Mouse (Mus musculus): ENCODE measurements around the gene Rnf41. TPM values are rescaled to one million over a fixed set of nuclear protein-coding genes. Genes with fewer than 3 reads are reported as not detected.

Rnf41 gene
- total RNA-seq (2015), result 15.7 and 20.9 TPM in 2 replicates
- 20.1 and 21.0 TPM in 2 replicates for total RNA-seq (2017)

DNA sequence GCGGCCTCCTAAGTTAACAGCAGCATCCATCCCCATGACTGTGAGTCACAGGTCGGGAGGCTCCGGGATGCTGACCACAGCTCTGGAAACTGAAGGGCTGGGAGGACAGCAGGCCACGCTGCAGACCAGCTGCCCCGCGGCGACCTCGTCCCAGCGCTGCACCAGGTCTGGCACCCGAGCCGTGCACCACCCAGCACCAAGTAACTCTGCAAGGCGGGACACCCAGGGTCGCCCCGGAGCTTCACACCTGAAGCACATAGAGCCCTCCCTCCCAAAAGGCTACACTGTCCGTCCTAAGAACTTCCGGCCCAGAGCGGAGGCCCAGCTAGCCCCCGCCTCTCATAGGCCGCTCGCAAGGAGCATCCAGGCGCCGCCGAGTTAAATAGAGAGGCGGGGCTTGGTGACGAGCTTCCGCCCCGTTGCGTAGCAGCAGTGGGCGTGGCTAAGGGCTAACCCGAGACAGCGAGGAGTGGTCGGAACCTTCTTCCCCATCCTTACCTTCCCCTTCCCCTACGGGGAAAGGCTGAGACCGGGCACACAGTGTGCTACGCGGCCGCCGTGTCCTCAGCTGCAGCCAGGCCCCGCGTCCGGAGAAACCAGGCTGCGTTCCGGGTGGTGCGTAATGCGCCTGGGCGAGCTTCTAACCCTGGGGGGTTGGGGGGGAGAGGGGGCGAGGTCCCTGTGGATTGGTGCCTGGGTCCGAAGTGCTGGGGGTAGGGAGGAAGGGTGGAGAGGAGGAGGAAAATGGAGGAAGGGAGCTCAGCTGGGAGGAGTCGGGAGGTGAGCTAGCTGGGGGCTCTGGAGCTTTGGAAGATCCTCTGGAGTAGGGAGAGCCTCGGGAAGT lies at the start of gene Rnf41, which contains the start of gene Nabp2:
Gene Rnf41, plus strand, starts transcription at position 447 of the 844 bp plus-strand sequence.
Gene Nabp2, minus strand, starts transcription at position 282 of the 844 bp plus-strand sequence.
- ATAC-seq (replicated peaks; ENCODE audit: poor library complexity), result peak; percentile 73

DNA sequence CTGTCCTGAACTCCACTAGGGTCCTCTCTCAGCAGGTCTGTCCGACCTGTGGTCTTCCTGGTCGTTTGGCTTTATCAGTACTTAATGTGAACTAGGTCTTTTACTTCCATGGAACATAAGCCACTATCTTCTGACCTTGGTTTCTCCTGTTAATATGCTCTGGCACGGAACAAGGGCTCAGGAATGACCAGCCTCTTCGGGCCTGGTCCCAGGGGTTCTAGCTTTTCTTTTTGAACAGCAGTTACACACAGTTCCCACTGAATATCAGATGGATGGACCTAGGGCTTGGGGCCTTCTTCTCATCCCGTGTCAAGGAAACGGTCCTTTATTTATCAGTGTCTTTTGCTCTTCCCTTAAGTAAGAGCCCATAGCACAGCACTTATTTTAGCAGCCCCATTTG lies 49.6 kb upstream of the Rnf41 start:
- no peak for ATAC-seq (replicated peaks; ENCODE audit: poor library complexity)

DNA sequence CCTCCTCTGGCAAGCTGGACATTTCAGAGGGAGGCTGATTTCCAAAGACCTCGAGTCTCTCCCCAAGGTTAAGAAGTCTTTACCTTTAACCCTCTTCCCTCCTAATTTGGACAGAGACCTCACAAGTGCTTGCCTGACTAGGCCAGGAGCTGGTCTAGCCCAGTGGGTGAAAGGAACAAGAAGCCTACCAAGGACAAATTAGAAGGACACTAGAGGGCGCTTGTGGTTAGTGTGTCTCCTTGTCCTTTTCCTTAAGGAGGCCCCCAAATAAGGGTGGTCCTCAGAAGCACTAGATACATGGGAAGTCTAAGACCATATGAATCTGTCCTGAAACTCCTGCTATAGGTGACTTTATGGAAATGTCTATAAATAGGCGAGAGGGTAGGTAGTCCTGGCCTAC lies 48.9 kb upstream of the Rnf41 start:
- ATAC-seq (replicated peaks; ENCODE audit: poor library complexity), result peak; percentile 57

DNA sequence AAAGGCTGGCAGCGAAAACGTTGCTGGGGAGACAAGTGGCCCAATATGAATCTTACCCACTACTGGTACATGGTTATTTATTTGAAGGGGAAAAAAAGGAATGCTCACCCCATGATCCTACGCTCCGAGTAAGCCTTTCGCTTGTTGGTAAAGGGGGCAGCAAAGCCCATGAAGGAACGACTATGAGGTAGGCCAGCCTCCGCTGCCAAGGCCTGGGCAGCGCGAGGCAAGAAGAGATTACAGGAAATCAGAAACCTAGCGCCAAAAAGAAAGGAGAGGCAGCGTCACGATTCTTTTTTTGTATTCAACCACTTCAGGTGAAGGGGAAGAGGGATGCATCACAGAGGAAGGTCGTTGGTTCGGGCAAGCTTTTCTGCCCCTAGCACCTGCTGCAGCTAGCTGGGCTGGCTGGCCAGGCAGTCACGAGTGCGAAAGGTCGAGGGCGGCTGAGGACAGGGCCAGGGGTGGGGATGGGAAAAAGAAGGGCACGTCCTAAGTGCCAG lies 43.5 kb upstream of the Rnf41 start:
- no peak for ATAC-seq (replicated peaks; ENCODE audit: poor library complexity)

DNA sequence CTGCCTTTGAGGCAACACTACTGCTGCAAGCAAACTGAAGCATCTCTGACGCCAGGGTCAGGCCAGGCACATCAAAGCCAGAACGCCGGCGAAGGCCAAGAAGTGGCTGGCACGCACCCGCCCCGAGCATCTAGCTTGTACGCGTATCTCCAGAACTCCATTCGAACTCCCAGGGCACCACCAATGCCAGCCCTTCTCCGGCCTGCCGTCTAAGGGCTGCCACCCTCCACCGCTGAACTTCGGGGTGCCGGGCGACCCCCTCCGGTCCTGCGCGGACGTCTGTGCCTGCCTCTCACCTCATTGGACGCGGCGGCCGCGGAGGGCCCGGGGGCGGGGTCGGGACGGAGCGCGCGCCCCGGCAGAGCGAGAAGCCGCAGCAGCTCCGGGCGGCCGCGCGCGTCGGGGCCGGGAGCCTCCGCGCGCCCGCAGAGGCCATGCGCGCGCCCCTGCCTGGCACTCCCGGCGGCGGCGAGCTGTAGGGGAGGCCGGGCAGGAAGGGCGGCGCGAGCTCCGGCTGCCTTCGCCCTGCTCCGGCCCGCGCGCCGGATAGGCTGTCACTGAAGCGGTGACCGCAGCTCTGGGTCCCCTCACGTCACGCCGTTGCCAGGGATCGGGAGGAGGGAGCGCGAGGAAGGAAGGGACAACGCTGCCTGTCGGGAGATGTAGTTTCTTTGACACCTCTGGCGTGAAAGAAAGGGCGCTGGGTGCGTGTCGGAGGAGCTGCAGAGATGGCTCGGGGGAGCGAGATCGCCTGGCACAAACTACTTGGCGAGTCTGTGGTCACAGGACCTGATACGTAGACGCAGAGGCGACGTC lies 42.8 kb upstream of the Rnf41 start, which contains the start of gene Coq10a:
Gene Coq10a, minus strand, starts transcription at position 596 of the 816 bp plus-strand sequence.
- peak; percentile 76 for ATAC-seq (replicated peaks; ENCODE audit: poor library complexity)

DNA sequence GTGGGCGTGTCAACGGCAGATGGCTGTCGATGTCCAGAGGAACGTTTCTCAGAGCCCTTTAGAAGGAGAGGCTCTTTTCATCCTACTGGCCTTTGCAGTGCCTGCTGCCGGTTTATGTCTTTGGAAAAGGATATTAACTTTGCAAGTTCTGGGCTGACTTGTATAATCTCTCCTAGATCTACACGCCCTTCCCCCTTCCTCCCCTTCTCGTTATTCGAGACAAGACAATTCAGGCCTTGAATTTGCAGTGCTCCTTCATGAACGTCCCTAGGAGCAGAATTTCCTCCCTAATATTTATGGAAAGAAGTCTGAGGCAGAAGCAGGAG lies 42.3 kb upstream of the Rnf41 start:
- no peak for ATAC-seq (replicated peaks; ENCODE audit: poor library complexity)

DNA sequence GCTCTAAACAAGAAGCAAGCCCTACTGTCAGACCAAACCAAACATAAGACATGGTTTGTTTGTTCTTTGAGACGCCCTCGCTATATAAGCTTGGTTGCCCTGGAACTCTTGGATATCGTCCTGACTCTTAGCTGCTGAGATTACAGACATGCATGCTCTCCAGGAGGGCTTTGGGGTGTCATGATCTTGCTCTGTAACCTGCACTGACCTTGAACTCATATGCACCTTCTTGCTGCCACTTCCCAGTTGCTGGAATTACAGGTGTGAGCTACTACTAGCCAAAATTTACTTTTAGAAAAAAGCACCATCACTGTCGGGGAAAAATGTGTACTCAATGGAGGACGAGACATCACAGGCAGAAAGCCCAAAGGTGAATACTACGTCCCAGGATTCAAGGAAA lies 41.9 kb upstream of the Rnf41 start:
- no peak for ATAC-seq (replicated peaks; ENCODE audit: poor library complexity)

DNA sequence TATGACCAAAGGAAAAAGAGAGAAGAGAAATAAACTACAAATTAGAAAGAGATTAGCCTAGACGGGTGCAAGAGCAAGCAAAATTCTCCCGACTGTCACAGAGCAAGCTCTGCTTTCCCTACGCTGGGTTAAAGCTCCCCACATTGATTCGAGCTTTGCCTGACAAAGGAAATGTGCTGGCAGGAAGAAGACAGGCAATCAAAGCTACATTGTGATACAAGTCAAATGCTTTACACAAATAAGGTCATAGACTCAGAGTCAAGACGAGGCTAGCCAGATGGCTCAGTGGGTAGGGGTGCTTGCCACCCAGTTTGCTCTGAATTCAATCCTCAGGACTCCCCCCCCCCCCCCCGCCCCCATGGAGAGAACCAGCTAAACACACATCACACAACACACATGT lies 41.4 kb upstream of the Rnf41 start:
- ATAC-seq (replicated peaks; ENCODE audit: poor library complexity), result no peak

DNA sequence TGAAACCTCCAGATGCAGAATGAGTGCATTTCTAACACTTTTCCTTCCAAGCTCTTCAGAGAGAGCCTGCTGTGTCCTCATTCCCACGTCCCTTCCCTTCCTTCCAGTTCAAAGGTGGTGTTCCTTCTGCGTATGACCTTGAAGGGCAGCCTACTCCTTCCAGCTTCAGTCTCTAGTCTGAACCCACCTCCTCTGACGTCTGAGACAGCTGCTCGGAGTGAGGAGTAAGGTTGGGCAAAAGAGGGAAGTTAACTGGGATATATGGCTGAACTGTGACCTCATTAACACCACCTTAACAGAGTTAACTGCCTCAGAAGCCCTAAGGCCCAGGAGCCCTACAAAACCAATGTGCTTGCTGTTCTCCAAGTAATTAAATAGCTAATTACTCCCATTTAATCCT lies 40.9 kb upstream of the Rnf41 start:
- ATAC-seq (replicated peaks; ENCODE audit: poor library complexity), result no peak

DNA sequence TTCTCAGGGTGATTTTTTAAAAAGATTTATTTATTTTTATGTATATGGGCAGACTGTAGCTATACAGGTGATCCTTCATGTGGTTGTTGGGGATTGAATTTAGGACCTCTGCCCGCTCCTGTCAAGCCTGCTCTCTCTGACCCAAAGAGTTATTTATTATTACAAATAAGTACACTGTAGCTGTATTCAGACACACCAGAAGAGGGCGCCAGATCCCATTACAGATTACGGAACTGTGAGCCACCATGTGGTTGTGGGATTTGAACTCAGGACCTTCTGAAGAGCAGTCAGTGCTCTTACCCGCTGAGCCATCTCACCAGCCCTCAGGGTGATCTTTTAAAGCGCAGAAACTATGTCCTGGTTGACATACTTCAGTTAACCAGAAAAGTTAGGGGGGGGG lies 39.3 kb upstream of the Rnf41 start:
- no peak for ATAC-seq (replicated peaks; ENCODE audit: poor library complexity)

DNA sequence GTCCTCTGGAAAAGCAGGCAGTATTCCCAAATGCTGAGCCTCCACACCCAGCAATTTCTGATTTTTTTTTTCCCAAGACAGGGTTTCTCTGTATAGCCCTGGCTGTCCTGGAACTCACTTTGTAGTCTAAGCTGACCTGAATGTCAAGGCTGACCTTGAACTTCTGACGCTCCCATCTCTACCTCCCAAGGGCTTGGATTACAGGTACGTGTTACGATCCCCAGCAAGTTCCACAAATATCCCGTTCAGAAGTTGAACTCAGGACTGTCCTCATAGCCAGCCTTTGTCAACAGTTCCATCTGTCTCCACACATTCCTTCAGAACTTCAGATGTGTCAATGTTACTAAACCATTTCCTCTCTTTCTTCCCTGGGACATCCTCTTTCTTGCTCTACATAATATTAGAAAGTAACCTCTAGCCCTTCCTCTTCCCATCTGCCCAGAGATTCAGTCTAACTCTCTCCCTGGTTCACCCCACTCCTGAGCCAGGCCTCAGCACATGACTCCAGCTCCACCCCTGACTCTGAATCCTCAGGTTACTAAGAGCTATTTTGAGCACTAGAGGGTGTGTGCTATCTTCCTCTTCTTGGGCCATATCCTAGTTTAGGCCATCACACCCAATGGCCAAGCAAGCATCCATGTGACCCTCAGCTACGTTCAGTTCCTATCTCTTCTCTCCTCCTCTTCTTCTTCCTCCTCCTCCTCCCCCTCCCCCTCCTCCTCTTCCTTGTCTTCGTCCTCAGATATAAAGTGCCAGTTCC lies 38.3 kb upstream of the Rnf41 start:
- ATAC-seq (replicated peaks; ENCODE audit: poor library complexity), result peak; percentile 47

DNA sequence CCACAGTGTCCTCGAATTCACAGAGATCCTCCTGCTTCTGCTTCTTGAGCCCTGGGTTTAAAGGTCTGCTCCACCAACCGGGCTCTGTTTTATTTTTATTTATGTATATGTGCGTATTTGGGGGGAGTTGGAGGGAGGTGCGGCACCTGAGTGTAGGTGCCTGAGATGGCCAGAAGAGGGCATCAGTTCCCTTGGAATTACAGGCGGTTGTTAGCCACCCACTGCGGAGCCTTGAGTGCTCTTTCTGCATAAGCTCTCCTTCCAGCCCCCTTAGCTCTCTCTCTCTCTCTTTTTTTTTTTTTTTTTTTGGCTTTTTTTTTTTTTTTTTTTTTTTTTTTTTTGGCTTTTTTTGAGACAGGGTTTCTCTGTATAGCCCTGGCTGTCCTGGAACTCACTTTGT lies 37.1 kb upstream of the Rnf41 start:
- peak; percentile 40 for ATAC-seq (replicated peaks; ENCODE audit: poor library complexity)

DNA sequence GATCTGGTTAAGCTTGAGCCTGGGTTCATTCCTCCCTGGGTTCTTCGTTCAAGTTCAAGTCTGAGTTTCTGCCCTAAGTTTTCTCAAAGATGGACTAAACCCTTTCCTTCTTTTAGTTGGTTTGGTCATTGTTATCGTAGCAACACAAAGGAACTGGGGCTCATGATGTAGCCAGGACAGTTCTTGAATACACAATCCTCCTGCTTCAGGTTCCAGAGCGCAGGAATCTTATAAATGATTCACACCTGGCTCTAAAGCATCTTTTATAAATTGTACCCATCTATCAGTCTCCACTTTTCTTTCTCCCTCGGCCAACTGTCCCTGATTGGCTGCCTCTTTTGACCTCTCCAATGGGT lies 35.4 kb upstream of the Rnf41 start:
- ATAC-seq (replicated peaks; ENCODE audit: poor library complexity), result no peak

DNA sequence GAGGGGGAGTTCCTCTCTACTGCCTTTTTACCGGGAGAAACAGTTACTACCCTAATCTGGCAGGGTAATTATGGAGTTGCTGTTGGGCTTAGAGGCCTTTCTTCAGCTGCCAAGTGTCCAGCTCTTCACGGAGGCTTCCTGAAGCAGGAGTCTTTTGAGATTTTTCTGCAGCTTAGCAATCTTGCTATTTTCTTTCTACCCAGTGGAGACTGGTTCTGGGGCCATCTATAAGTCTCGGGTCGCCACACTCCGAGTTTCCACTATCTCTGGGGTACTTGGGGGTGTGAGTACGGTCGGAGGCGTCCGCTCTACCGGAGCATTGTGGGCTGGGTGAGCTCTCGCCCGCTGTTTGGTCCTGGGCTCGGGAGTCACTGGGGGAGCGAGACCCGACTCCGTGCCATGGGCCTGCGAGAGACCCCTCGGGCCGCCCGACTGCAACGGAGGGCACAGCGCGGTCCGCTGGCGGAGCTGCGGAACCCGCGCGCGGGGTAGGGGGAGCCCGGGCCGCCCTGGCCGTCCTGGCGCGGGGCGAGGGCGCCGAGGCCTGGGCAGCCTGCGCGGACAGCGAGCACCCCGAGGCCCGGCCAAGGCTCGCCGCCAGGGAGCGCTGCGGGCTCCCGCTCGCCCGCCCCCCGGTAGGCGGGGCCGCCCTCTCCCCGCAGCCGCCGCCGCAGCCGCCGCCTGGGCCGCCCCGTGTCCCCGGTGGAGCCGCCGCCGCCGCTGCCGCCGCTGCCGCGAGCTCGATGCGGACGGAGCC lies 34.8 kb upstream of the Rnf41 start, which contains the start of gene Ankrd52:
Gene Ankrd52, plus strand, starts transcription at position 661 of the 757 bp plus-strand sequence.
- ATAC-seq (replicated peaks; ENCODE audit: poor library complexity), result peak; percentile 62

DNA sequence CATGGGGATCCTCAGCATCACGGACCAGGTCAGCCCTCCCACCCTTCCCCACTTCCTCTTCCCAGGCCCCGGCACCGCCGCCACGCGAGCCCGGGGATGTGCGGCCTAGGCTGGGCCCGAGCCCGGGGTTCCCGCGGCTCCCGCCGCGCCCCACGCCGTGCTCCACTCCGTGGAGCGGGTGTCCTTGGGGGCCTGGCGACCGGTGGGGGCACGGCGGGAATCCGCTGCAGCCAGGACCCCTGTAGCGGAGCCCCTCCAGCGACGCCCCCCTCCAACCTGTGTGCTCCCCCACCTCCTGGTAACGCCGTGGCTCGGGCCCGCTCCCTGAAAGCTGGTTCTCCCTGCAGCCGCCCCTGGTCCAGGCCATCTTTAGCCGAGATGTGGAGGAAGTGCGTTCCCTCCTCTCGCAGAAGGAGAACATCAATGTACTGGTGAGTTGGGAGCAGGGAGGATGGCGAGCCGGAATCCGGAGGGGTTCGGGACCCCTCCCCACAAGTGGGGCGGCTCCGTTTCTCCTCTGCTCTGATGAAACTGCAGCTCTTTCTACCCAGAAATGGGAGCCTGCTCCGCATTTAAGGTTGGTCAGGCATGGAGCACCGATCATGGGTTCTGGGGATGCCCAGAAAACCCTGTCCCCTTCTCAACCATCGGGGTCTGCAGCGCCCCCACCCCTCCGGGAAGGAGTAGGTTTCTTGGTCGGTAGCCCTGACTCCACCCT lies 34.1 kb upstream of the Rnf41 start:
- peak; percentile 6 for ATAC-seq (replicated peaks; ENCODE audit: poor library complexity)

DNA sequence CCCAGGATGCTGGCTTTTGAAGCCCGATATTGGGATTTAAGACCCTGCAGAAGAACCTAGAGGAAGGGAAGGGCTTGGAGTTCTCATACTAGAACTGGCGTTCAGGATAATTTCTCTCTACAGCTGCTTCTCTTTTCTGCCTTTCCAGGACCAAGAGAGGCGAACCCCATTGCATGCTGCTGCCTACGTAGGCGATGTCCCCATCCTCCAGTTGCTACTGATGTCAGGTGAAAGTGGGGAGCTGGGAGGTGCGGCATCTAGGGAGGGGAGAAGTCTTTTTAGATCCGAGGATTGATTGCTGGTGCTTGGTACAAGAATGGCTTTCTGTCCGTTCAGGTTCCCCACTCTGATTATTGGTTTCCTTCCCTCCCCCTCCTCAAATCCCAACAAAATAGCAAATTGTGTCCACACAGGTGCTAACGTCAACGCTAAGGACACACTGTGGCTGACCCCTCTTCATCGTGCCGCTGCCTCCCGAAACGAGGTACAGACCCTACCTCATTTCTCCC lies 33.5 kb upstream of the Rnf41 start:
- ATAC-seq (replicated peaks; ENCODE audit: poor library complexity), result no peak

DNA sequence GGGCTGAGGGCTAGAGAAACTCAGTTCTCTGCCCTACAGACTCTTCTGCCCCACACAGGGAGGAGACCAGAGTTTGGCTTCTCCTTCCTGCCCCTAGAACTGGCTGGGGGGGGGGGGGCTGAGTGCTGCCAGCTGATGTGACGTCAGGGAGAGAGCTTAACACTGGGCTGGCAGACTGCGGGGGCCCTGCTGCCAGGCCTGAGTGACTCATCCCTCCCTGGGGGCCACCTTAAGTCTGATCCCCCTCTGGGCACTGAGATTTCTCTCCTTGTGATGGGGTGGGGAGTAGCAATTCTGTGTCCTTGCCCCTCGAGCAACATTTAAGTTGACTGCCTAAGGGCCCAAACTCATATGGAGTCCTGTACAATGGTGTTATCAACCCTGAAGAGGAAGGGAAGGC lies 33.0 kb upstream of the Rnf41 start:
- ATAC-seq (replicated peaks; ENCODE audit: poor library complexity), result no peak

DNA sequence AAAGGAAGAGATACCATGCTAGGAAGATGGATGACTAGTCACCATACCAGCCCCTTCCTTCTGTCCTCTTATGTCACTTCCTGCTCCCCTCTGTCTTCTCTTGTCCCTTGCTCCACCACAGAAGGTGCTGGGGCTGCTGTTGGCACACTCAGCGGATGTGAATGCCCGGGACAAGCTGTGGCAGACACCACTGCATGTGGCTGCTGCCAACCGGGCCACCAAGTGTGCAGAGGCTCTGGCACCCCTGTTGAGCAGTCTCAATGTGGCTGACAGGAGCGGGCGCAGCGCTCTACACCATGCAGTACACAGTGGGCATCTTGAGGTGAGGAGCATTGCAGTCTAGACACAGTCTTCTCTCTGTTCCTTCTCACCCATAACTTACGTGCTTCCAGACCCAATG lies 32.2 kb upstream of the Rnf41 start:
- no peak for ATAC-seq (replicated peaks; ENCODE audit: poor library complexity)

DNA sequence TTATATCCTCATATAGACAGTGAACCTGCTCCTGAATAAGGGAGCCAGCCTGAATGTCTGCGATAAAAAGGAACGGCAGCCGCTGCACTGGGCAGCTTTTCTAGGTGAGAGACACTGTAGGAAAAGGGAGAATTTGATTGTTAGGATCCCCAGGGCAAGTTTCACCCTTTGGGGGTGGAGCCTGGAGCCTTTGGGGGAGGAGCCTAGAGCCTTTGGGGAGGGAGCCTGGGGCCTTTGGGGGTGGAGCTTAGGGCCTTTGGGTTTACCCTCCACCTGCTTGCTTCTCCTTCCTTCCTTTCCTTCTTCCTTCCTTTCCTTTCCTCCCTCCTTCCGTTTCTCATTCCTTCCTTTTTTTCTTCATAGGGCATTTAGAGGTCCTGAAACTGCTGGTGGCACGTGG lies 30.9 kb upstream of the Rnf41 start:
- peak; percentile 65 for ATAC-seq (replicated peaks; ENCODE audit: poor library complexity)
